Mouse (Mus musculus): ENCODE data around the gene Zfp423. TPM values are rescaled to one million over a fixed set of nuclear protein-coding genes. Genes with fewer than 3 reads are reported as not detected.

Gene Zfp423
- polyA plus RNA-seq, 1 experiment from 2014 or later, result 7.5 TPM

DNA sequence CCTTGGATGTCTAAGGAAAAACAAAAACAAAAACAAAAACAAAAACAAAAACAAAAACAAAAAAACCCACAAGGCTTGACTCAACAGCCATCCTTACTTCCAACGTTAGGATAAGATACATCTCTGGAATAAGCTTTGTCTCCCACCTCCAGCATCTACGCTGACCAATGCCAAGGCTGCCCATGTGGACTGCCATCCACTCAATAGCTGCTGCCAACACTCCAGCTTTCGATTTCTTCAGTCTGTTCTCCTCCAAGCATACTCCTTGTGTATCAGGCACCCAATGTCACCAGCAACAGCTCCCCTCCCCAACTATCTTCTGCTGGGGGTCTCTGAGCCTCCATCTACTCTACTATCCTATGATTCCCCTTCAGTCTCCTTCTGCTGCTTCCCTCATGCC, 140.1 kb downstream of the Zfp423 start:
- H3K4me1 ChIP-seq (replicated peaks; ENCODE audit: control insufficient read depth, insufficient read depth, low read length), result peaks cover 19% of the 10 kb centered on the region
- no peaks in the 10 kb centered on the region for H3K27me3 ChIP-seq (ENCODE audit: control insufficient read depth, insufficient read depth, low read depth, low read length)
- H3K4me2 ChIP-seq (ENCODE audit: low read depth, low read length), result no peak overlapping the region
- H3K27ac ChIP-seq (ENCODE audit: low read length), result no peak overlapping the region
- 91% methylated on average over 3 of the region's 3 CpGs for WGBS
- H3K4me3 ChIP-seq (ENCODE audit: low read length), result no peak overlapping the region
- H3K9ac ChIP-seq (ENCODE audit: low read length), result no peak overlapping the region
- H3K36me3 ChIP-seq (ENCODE audit: control insufficient read depth, insufficient read depth, low read length), result no peaks in the 10 kb centered on the region
- ATAC-seq (ENCODE audit: low read depth), result no peak
- H3K9me3 ChIP-seq (ENCODE audit: control insufficient read depth, low read length), result no peaks in the 10 kb centered on the region

DNA sequence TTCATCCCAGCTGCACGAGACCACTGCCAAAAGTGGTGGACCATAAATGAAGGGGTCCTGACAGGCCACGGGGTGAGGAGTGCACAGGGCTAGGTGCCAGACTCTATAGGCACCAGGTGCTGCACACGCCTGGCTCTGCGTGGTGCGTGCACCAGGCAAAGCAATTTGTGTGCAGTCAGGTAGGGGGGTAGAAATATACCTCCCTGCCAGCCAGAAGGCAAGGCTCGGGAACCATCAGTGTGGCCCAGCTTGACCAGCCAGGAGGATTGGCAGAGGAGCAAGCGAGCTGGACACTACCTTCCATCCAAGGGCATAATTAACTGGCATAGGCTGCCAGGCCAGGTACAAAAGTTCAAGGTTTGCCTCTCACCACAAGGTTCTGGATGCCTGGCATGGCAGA, 140.9 kb downstream of the Zfp423 start:
- 87% methylated on average over 7 of the region's 7 CpGs for WGBS
- no peaks in the 10 kb centered on the region for H3K36me3 ChIP-seq (ENCODE audit: control insufficient read depth, insufficient read depth, low read length)
- H3K27ac ChIP-seq (ENCODE audit: low read length), result no peak overlapping the region
- no peaks in the 10 kb centered on the region for H3K9me3 ChIP-seq (ENCODE audit: control insufficient read depth, low read length)
- ATAC-seq (ENCODE audit: low read depth), result no peak
- peaks cover 19% of the 10 kb centered on the region for H3K4me1 ChIP-seq (replicated peaks; ENCODE audit: control insufficient read depth, insufficient read depth, low read length)
- H3K27me3 ChIP-seq (ENCODE audit: control insufficient read depth, insufficient read depth, low read depth, low read length), result no peaks in the 10 kb centered on the region
- H3K9ac ChIP-seq (ENCODE audit: low read length), result no peak overlapping the region
- H3K4me2 ChIP-seq (ENCODE audit: low read depth, low read length), result no peak overlapping the region
- H3K4me3 ChIP-seq (ENCODE audit: low read length), result no peak overlapping the region

DNA sequence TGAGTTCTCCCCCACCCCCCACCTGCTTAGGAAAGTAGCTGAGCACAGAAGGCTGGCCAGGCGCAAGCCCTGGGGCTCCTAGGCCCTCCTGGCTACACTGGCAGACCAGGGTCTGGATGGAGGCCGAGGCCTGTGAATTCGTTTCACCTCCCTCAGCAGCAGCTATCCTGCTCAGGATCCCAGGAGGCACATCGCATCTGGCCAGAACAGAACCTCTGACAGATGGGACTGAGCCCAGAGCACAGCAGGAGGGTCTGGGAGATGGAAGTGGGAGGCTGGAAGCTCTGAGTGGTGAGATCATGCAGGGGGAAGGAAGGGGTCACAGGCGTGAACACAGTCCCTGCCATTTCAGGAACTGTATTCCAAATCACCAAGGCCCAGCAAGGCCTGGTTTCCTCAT, 143.3 kb downstream of the Zfp423 start:
- no peaks in the 10 kb centered on the region for H3K36me3 ChIP-seq (ENCODE audit: control insufficient read depth, insufficient read depth, low read length)
- H3K9me3 ChIP-seq (ENCODE audit: control insufficient read depth, low read length), result no peaks in the 10 kb centered on the region
- WGBS, result 58% methylated on average over 5 of the region's 5 CpGs
- H3K4me1 ChIP-seq (replicated peaks; ENCODE audit: control insufficient read depth, insufficient read depth, low read length), result peaks cover 8% of the 10 kb centered on the region; the same call in 1 of the 2 replicates
- H3K9ac ChIP-seq (ENCODE audit: low read length), result no peak overlapping the region
- H3K4me2 ChIP-seq (ENCODE audit: low read depth, low read length), result no peak overlapping the region
- H3K27me3 ChIP-seq (ENCODE audit: control insufficient read depth, insufficient read depth, low read depth, low read length), result no peaks in the 10 kb centered on the region
- no peak overlapping the region for H3K4me3 ChIP-seq (ENCODE audit: low read length)
- no peak overlapping the region for H3K27ac ChIP-seq (ENCODE audit: low read length)
- no peak for ATAC-seq (ENCODE audit: low read depth)

GRCm38 (mm10) chr8:87812661-87813060, 146.7 kb downstream of the Zfp423 start:
- no peak overlapping the region for H3K27ac ChIP-seq (ENCODE audit: low read length)
- ATAC-seq (ENCODE audit: low read depth), result no peak; the same call in 1 of the 2 replicates
- no peak overlapping the region for H3K4me3 ChIP-seq (ENCODE audit: low read length)
- 51% methylated on average over 12 of the region's 12 CpGs for WGBS
- peaks cover 8% of the 10 kb centered on the region; the same call in 1 of the 2 replicates for H3K4me1 ChIP-seq (replicated peaks; ENCODE audit: control insufficient read depth, insufficient read depth, low read length)
- no peaks in the 10 kb centered on the region for H3K9me3 ChIP-seq (ENCODE audit: control insufficient read depth, low read length)
- no peaks in the 10 kb centered on the region for H3K36me3 ChIP-seq (ENCODE audit: control insufficient read depth, insufficient read depth, low read length)
- no peak overlapping the region for H3K4me2 ChIP-seq (ENCODE audit: low read depth, low read length)
- no peaks in the 10 kb centered on the region for H3K27me3 ChIP-seq (ENCODE audit: control insufficient read depth, insufficient read depth, low read depth, low read length)
- no peak overlapping the region for H3K9ac ChIP-seq (ENCODE audit: low read length)

DNA sequence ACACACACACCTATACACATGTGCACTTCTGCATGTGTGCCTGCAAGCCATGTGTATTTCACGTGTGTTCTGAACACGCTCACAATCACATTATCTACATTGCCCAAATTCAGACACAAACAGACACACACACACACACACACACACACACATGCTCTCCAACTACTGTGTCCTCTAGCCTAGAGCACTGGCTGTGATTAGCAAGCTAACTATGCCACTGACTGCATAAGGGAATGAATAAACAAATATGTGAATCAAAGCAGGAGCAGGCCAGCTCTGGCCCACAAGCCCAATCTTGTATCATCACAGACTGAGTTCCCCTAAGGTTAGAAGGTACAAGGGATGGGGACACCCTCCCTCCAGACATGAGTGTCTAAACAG, 147.3 kb downstream of the Zfp423 start:
- 81% methylated on average over 2 of the region's 2 CpGs for WGBS
- Histone ChIP-seq H3K27me3 (ENCODE audit: control insufficient read depth, insufficient read depth, low read depth, low read length) (no peaks in the 10 kb centered on the region), H3K9ac (ENCODE audit: low read length) (no peak overlapping the region), H3K4me3 (ENCODE audit: low read length) (no peak overlapping the region), H3K36me3 (ENCODE audit: control insufficient read depth, insufficient read depth, low read length) (no peaks in the 10 kb centered on the region), H3K9me3 (ENCODE audit: control insufficient read depth, low read length) (no peaks in the 10 kb centered on the region), H3K4me2 (ENCODE audit: low read depth, low read length) (no peak overlapping the region), H3K4me1 (replicated peaks; ENCODE audit: control insufficient read depth, insufficient read depth, low read length) (peaks cover 8% of the 10 kb centered on the region; the same call in 1 of the 2 replicates), H3K27ac (ENCODE audit: low read length) (no peak overlapping the region)
- peak; percentile 23; the same call in 1 of the 2 replicates for ATAC-seq (ENCODE audit: low read depth)

GRCm38 (mm10) chr8:87811399-87812068, 147.9 kb downstream of the Zfp423 start:
- peaks cover 8% of the 10 kb centered on the region; the same call in 1 of the 2 replicates for H3K4me1 ChIP-seq (replicated peaks; ENCODE audit: control insufficient read depth, insufficient read depth, low read length)
- H3K9me3 ChIP-seq (ENCODE audit: control insufficient read depth, low read length), result no peaks in the 10 kb centered on the region
- H3K4me2 ChIP-seq (ENCODE audit: low read depth, low read length), result no peak overlapping the region
- H3K9ac ChIP-seq (ENCODE audit: low read length), result no peak overlapping the region
- WGBS, result 65% methylated on average over 17 of the region's 17 CpGs
- no peaks in the 10 kb centered on the region for H3K27me3 ChIP-seq (ENCODE audit: control insufficient read depth, insufficient read depth, low read depth, low read length)
- no peaks in the 10 kb centered on the region for H3K36me3 ChIP-seq (ENCODE audit: control insufficient read depth, insufficient read depth, low read length)
- H3K27ac ChIP-seq (ENCODE audit: low read length), result no peak overlapping the region
- H3K4me3 ChIP-seq (ENCODE audit: low read length), result no peak overlapping the region
- ATAC-seq (ENCODE audit: low read depth), result peak; percentile 44; the same call in 1 of the 2 replicates

- Histone ChIP-seq H3K36me3 (ENCODE audit: control insufficient read depth, insufficient read depth, low read length) (no peaks in the 10 kb centered on the region), H3K9ac (ENCODE audit: low read length) (no peak overlapping the region), H3K27me3 (ENCODE audit: control insufficient read depth, insufficient read depth, low read depth, low read length) (no peaks in the 10 kb centered on the region), H3K4me2 (ENCODE audit: low read depth, low read length) (no peak overlapping the region), H3K27ac (ENCODE audit: low read length) (no peak overlapping the region), H3K9me3 (ENCODE audit: control insufficient read depth, low read length) (no peaks in the 10 kb centered on the region), H3K4me1 (replicated peaks; ENCODE audit: control insufficient read depth, insufficient read depth, low read length) (peaks cover 8% of the 10 kb centered on the region; the same call in 1 of the 2 replicates), H3K4me3 (ENCODE audit: low read length) (no peak overlapping the region)
- no peak for ATAC-seq (ENCODE audit: low read depth)
- WGBS, result 68% methylated on average over 6 of the region's 6 CpGs
Measured at GRCm38 (mm10) chr8:87810771-87811170, 148.6 kb downstream of the Zfp423 start.

GRCm38 (mm10) chr8:87804327-87804900, 155.0 kb downstream of the Zfp423 start:
- Histone ChIP-seq H3K9ac (ENCODE audit: low read length) (peak overlapping the region; percentile 5; the same call in 1 of the 2 replicates), H3K27ac (ENCODE audit: low read length) (no peak overlapping the region), H3K36me3 (ENCODE audit: control insufficient read depth, insufficient read depth, low read length) (no peaks in the 10 kb centered on the region), H3K4me2 (ENCODE audit: low read depth, low read length) (no peak overlapping the region), H3K4me3 (ENCODE audit: low read length) (no peak overlapping the region), H3K4me1 (replicated peaks; ENCODE audit: control insufficient read depth, insufficient read depth, low read length) (peaks cover 11% of the 10 kb centered on the region), H3K27me3 (ENCODE audit: control insufficient read depth, insufficient read depth, low read depth, low read length) (no peaks in the 10 kb centered on the region), H3K9me3 (ENCODE audit: control insufficient read depth, low read length) (no peaks in the 10 kb centered on the region)
- 30% methylated on average over 11 of the region's 11 CpGs for WGBS
- peak; percentile 72 for ATAC-seq (ENCODE audit: low read depth)

DNA sequence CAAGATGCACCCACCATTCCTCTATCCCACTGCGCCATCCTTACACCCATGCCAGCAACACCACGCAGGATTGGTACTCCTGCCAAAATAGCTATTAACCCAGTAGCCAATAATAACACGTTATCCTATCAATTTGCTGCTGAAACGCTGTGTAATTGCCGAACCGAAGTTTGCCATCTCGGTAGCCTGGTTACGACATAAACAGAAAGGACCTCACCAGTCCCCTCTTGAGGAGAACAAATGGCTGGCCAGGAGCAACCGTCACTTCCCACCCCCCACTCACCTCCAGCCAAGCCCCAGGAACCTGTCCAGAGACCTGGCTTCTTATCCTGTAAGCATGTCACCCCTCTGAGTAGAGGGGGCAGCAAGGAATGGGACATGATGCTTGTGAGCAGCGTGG, 156.0 kb downstream of the Zfp423 start:
- WGBS, result 59% methylated on average over 10 of the region's 10 CpGs
- ATAC-seq (ENCODE audit: low read depth), result no peak
- H3K4me3 ChIP-seq (ENCODE audit: low read length), result no peak overlapping the region
- no peak overlapping the region for H3K27ac ChIP-seq (ENCODE audit: low read length)
- no peak overlapping the region for H3K4me2 ChIP-seq (ENCODE audit: low read depth, low read length)
- no peaks in the 10 kb centered on the region for H3K27me3 ChIP-seq (ENCODE audit: control insufficient read depth, insufficient read depth, low read depth, low read length)
- no peaks in the 10 kb centered on the region for H3K9me3 ChIP-seq (ENCODE audit: control insufficient read depth, low read length)
- no peaks in the 10 kb centered on the region for H3K36me3 ChIP-seq (ENCODE audit: control insufficient read depth, insufficient read depth, low read length)
- H3K4me1 ChIP-seq (replicated peaks; ENCODE audit: control insufficient read depth, insufficient read depth, low read length), result peaks cover 11% of the 10 kb centered on the region
- H3K9ac ChIP-seq (ENCODE audit: low read length), result no peak overlapping the region
